Mouse (Mus musculus) activated CD4-positive, CD25-positive, alpha-beta regulatory T cell, adult 9 weeks (primary cell): ENCODE data around the gene 2310009B15Rik. TPM values are rescaled to one million over a fixed set of nuclear protein-coding genes. Genes with fewer than 3 reads are reported as not detected.

ENCODE experiments used
- polyA plus RNA-seq: library from polyadenylated mRNA; unstranded; fragments of 100-300 nt; shearing (Covaris generic); gene quantifications from one replicate; pipeline ENCODE4 v1.2.1, GENCODE M21; 2017

2310009B15Rik gene
- polyA plus RNA-seq: 13.1 TPM

GRCm38 (mm10) chr1:138856101-138856950 is at the start of gene 2310009B15Rik:
2310009B15Rik (minus strand) TSS chr1:138856852.

GRCm38 (mm10) chr1:138848511-138849109 is 8.0 kb downstream of the 2310009B15Rik start, which contains the start of gene Lhx9:
Lhx9 (minus strand) TSS chr1:138848577.

Other genes starting within 250 kb of the 2310009B15Rik start
- 75.1 TPM for gene Nek7, start 236.7 kb downstream of the 2310009B15Rik start, polyA plus RNA-seq
- not detected for gene Lhx9, start 8.3 kb downstream of the 2310009B15Rik start, polyA plus RNA-seq
- gene Dennd1b, start 106.6 kb upstream of the 2310009B15Rik start, polyA plus RNA-seq: 12.1 TPM